Mouse (Mus musculus) G1E-ER4 (cell line): Measurements from ENCODE around the gene Engase. TPM values are rescaled to one million over a fixed set of nuclear protein-coding genes. Genes with fewer than 3 reads are reported as not detected.

ENCODE experiments used
- GATA1 ChIP-seq: IDR thresholded peaks from one replicate; pipeline ENCODE4 v1.8.0; 2012; ENCODE audit warnings: low read length, inconsistent platforms
- polyA plus RNA-seq: library from polyadenylated mRNA; stranded (reverse); fragments of >175 nt; gene quantifications from 2 replicates; pipeline ENCODE4 v1.2.3, GENCODE M21; 2012

Engase gene
- polyA plus RNA-seq, 1 experiment, result 28.6 TPM

DNA sequence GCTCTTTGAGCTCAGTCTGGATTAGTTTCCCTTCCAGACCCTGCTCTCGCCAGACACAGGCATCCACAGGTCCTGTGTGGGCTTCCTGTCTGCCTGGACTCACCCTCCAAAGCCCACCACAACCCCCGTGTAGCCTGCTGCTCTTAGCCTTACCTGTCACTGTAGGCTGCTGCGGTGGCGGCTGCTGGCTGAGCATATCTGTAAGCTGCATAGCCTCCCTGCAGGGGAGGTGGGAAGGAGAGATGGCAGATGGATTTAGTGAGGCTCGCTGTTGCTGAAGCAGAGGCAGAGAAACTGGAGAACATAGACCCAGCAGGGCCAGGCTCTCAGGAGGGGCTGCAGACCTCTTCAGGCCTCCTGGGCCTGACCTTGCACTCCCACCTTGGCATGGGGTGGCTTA lies 18.4 kb downstream of the Engase start:
- no peak for TF ChIP-seq GATA1

DNA sequence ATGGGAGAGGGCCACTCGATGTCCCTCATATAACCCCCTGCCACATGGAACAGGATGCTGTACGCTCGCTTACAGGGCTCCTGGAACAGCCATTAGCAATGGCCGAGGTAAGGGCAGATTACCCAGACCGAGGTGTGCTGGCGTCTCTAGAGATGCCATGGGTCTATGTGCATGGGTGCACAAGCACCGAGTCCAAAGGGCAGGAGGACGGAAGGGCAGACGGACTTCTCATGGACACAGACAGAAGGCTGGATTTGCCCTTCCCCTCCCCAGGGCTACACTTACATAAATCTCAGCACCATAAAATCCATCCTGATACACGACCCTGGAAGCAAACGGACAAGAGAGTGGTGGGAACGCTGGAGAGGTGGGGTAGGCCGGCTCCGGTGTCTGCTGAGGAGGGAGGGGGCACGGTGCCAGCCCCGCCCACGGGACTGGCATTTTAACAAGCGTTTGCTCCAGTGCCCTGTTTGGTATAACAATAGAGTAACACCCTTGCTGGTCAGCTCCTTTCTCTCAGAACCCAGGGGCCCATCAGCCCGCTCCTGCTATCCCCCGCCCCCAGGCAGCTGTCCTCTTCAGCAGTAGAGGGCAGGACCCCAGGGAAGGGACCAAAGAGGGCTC lies 19.5 kb downstream of the Engase start:
- TF ChIP-seq GATA1, result no peak

DNA sequence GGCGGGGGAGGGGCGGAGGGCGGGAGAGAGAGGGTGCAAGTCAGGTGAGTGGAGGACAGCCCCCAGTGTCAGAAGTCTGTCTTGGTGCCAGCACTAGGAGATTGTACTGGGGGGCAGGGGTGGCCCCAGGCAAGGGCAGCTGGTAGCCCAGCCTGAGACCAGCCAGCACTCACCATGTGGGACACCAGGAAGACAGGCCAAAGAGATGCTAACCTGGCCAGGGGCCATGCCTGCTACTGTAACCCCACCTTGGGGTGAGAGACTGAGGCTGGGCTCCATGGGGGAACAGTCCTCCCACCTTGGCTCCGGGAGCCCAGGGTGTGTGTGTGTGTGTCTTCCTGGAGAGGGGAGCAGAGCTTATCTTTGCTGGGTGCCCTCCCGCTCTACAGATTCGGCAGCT lies 26.4 kb downstream of the Engase start:
- no peak for TF ChIP-seq GATA1

DNA sequence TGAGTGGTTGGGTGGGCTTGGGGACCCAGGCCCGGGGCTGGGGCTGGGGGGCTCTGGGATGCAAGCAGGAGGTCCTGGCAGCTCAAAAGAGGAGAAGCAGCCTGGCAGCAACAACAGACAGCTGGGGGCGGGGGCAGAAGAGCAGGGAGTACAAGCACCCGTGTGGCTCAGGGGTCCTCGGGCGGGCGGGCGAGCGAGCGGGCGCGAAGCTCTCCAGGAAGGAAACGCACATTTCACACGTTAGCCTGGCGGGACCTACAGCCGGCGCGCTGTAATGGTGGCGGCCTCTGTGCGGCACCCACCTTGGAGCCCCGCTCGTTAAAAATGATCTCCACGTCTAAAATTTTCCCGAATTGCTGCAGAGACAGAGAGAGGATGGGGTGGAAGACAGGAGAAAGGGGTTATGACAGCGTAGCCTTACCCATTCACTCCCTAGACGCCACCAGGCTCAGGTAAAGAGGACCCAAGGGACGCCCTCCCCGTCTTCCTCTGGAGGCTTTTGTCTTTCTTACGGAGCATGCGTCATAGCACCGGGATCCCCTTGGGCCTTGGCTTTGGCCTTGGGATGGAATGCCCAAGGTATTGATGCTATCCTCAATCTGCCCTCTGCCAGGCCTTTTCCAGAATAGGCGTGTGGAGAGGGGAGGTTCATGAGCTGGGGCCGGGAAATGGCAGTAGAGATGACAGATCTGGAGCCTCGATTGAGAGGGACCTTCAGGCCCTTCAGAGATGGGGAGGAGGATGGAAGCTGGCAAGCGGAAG lies 27.0 kb downstream of the Engase start:
- no peak for TF ChIP-seq GATA1

DNA sequence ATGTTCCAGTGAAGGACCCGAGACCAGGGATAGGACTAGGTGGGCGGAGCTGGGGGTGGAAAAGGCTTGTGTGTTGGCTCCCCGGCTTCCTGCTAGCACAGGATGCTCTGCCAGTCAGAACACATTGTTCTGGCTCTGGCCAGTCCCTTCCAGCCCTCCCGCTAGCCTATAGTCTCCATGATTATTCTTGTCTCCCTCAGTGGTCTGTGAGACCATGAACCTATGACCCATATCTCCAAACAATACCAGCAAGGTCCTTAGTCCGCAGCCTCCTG lies 27.5 kb downstream of the Engase start:
- TF ChIP-seq GATA1, result no peak

DNA sequence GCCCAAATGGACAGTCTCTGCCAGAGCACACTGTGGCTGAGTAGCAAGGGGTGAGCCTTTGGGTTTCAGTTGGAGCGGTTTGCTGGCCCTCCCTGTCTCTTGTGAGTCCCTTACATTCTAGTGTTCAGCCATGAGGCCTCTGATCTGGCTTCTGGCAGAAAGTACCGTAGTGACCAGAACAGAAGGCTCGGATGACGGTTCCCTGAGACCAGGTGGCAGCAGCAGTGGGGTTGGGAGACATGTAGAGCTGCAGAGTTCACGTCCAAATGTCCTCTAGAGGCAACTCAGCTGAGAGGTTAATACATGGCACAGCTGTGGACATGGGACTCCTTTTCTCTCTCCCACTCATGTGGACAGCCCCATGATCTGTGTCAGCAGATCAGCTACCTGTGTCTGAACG lies 30.5 kb downstream of the Engase start:
- no peak for TF ChIP-seq GATA1

DNA sequence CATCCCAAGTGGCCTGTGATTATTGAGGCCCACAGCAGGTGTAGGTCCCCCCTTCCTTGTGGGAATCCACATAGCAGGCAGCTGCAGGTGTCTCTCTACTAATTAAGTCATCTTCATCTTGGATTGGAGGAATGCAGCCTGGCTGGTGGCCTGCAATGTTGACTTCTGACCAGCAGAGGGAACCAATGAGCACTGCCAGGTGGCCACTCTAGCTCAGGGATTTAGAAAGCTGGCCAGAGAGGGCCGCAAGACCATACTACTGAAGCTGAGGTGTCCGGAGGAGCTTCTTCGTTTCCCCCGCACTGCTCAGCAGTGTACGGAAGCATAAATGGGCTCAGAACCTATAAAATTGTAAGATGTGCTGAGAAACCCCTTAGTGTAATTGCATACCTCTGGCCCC lies 31.3 kb downstream of the Engase start:
- TF ChIP-seq GATA1, result no peak

DNA sequence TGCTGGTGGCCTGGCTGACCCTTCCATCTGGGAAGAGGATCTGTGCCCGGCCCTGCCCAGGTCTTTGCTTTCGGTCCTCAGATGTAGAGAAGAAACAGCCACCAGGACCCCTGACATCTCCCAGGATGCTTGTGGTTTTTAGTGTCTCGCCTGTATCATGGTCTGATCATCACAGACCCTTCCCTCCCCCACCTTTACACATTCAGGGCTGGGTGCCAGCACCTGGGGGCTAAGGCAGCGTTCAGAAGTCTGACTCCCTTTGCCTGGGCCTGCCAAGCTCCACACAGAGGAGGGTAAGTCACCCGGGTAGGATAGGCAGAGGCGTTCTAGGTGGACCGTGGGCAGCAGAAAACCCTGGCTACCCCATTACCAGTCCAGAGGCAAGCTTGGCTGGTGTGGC lies 31.7 kb downstream of the Engase start:
- TF ChIP-seq GATA1, result no peak

DNA sequence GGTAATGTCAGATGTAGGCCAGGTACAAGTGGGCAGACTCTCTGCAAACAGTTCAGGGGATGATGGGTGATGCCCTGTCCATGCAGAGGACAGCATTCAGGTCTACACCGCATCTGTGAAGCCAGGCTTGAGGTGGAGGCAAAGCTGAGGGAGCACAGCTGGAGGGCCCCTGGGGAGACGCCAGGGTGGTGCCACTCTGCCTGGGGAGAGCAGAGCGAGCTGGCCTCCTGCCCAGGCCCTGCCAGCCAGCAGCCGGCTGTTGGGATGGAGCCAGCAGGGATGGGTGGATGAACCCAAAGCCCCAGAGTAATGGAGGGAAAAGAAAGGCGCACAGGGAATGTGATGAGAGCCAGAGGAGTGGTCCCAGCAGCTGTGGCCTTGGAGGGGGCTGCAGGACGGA lies 35.2 kb downstream of the Engase start:
- no peak for TF ChIP-seq GATA1

DNA sequence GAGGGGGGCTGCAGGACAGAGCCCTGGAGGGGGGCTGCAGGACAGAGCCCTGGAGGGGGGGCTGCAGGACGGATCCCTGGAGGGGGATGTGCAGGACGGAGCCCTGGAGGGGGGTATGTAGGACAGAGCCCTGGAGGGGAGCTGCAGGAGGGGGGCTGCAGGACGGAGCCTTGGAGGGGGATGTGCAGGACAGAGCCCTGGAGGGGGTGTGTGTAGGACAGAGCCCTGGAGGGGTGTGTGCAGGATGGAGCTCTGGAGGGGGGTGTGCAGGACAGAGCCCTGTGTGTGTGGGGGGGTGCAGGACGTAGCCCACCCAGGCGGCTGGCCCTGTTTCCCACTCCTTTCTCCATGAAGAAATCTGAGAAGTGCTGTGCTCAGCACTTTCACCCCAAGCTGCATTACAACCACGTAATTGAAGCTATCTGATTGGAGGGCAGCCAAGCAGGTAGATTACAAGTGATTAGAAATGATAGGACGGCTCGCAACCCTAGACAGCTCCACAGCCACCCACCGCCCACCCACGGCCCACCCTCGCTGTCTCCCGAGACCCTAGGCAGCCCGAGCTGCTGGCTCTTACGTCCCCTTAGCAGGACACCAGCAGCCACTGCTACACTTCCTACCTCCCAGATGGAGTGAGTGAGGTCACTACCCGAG lies 35.8 kb downstream of the Engase start:
- TF ChIP-seq GATA1, result no peak

DNA sequence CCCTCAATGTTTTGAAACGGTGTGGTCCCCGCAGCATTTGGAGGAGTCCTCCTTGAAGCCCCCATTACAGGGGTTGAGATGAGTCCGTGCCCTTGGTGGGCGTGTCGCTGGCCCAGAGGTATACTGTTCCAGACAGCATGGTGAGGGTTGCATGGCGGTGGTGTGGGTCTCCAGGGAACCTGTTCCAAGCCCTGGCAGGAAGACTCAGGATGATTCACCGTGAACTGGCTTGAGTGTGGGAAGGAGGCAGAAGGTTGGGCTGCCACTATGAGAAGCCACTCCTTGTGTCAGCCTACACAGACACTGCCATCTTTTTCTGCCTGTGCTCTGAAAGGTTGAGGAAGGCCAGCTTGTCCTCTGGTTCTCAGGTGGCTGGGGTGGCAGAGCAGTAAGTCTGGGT lies 41.3 kb downstream of the Engase start:
- no peak for TF ChIP-seq GATA1

DNA sequence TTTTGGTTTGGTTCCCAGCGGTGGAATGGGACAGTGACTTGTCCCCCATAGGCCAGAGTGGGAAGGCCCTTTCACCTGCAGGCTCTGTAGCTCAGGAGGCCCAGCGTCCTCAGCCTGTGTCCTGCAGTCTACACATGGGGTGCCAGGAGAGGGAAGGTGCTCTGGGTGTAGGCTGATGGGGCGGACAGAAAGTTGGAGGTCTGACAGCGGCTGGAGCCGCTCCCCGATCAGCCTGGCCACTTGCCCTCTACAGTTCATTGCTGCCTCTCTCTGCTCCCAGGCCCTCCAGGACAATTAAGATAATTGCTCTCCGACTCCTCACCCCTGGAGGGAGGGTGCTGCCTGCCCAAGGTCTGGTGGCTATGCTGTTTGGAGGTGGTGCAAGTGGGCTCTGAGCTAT lies 42.1 kb downstream of the Engase start:
- no peak for TF ChIP-seq GATA1

DNA sequence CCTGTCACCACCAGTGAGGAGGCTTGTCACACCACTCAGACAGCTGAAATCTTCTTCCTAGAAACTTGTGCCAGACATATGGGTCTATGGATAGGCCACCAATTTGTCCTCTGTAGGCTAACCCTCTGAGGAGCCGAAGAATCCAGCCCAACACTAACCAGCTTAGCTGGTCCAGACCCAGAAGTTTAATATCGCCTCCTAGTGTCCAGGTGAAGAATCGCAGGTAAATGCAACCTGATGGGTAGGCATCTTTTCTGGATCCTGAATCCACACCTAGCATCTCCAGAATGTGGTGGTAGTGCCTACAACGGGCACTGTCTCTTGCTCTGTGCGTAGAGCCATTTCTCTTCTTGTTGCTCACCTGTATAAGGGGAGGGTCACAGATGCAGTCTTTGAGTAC lies 43.6 kb downstream of the Engase start:
- TF ChIP-seq GATA1, result no peak

DNA sequence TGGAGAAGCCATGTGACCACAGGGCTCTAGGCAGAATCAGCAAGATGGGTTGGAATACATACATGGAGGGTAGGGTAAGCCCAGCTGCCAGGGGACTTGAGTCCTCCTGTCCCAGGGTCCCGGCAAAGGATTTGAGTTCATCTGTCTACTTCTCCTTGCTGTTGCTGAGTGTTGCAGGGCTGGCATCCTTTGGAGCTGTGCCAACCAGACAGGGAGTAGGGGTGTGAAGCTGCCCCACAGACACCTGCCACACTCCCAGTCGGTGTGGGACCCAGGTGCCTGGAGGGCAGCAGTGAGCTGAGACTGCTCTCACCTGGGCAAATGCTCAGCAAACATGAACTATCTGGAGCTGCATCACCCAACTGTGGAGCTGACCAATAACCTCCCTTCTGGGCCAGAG lies 44.3 kb downstream of the Engase start:
- no peak for TF ChIP-seq GATA1

DNA sequence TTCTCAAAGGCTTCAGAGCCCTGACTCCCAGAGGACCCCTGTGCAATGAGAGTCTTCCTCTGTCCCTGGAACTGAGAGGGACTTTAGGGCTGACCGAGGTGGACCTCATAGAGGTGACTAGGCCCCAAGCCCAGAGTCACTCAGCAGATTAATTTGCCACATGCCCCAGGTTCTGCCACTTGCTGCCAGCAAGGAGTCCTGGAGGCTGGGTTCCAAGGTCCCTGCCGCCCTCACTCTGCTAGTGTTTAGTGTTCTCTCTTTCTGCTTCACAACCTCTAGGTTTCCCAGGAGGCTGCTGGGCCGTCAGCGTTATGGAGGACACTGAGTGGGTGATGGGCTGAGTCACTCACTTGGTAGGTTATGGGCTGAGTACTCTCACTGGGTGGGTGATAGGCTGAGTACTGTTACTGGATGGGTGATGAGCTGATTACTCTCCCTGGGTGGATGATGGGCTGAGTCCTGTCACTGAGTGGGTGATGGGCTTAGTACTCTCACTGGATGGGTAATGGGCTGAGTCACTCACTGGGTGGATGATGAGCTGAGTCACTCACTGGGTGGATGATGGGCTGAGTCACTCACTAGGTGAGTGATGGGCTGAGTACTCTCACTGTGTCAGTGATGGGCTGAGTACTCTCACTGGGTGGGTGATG lies 47.0 kb downstream of the Engase start:
- TF ChIP-seq GATA1, result no peak

DNA sequence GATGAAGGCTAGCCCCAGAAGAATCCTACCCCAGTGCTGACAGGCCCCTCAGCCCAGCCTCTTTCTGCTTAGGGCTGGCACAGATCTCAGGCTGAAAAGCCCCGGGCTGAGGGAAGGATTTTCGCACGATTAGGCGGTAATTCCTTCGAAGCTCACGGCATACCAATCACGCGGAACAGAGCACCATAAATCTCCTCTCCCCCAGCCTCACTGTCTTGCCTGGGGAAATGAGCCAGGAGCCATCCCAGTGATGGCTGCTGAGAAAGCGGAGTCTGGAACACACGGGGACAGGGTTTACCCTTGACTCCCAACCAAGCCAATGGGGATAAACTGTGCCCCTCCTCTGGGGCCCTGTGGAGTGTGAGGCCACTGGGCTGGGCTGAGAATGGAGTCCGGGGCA lies 48.4 kb downstream of the Engase start:
- no peak for TF ChIP-seq GATA1

DNA sequence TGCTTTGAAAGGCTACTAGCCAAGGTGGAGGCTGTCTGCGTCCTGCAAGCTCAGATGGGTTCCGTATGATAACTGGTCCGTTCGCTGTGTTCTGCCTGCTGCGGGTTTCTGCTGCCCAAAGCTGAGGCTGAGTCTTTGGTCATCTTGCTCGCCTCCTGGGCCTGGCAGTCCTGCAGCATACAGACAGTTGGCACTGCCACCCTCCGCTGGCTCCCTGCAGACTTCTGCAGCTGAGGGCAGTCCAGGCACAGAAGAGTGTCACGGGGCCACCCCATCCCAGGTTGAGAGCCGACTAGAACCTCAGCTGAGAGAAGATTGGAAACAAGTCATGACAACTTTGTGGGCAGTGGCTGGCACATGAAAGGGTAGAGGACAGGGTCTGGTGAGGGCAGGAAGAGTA lies 52.1 kb downstream of the Engase start:
- TF ChIP-seq GATA1, result no peak
